Mouse (Mus musculus): ENCODE measurements around the gene Amn1.
"Not testable (repeated sequence)": the region's sequence is repeated elsewhere in the genome, so short reads cannot be mapped to it uniquely, and the experiment has no call there.

Amn1 gene

DNA sequence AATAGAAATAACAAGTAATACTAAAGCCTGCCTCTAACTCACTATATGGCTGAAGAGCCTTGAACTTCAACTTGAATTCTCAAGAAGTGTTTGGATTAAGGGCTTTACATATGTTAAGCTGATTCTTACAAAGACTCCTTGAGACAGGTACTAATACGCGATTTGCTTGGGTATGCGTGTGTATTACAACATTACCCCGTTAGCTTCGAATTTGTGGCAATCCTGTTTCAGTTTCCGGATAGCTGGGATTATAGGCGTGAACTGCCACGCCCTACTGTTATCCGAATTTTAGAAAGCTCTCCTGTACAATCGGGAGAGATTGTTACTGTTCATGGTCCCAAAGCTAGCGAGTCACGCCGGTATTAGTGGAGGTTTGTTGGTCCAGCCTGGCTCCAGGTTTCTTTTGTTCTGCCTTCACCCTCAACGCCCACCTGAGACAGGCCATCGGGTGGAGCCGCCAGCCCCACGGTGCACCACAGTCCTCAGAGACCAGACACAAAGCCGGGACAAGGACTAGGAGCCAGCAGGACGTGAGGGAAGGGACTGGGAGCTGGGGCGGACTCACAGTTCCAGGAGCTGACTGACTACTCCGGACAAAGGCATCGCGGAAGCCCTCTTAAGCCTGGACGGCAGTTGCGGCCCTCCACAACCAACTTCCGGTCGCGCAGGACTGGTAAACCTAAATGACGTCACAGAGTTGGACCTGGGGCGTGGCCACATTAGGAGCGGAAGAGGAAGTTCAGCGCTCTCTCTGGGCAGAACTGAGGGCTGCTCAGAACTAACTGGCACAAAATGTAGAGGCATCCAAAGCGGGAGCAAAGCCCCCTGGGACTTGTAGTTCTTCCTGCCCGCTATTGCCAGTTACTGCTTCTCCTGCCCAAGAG, at the start of gene Amn1:
TSS of gene Amn1 (minus strand) at position 672 of the 884 bp plus-strand sequence.
- DNase-seq (ENCODE audit: extremely low read depth, low read depth, low spot score), result peak; percentile 82

DNA sequence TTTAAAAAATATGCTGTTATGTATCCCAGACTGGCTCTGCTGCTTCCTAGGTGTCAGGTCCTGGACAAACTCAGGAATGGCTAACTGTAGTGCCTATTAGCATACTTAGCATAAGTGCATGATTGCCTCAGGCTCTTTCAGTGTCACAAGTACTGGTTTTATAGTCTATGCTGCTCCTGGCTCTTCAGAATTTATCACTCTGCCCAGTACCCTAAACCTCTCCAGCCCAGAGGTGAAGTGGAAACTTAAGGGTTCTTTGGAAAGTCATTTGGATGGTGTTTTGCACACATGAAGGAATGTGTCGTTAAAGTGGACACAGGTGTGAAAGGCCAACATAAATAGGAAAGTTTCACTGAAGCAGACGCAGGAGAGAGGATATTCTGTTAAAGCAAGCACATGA, 48.3 kb upstream of the Amn1 start:
- no peak for DNase-seq (ENCODE audit: extremely low read depth, low read depth, low spot score)

GRCm38 (mm10) chr6:149233918-149234317, 45.4 kb upstream of the Amn1 start:
- no peak for DNase-seq (ENCODE audit: extremely low read depth, low read depth, low spot score)

- no peak for DNase-seq (ENCODE audit: extremely low read depth, low read depth, low spot score)
These were observed 36.2 kb upstream of the Amn1 start for GRCm38 (mm10) chr6:149224751-149225150.

GRCm38 (mm10) chr6:149221296-149221695, 32.8 kb upstream of the Amn1 start:
- no peak for DNase-seq (ENCODE audit: extremely low read depth, low read depth, low spot score)

- no peak for DNase-seq (ENCODE audit: extremely low read depth, low read depth, low spot score)
These were observed 10.1 kb upstream of the Amn1 start for GRCm38 (mm10) chr6:149198572-149198971.

GRCm38 (mm10) chr6:149197116-149197515, 8.6 kb upstream of the Amn1 start:
- no peak for DNase-seq (ENCODE audit: extremely low read depth, low read depth, low spot score)

DNA sequence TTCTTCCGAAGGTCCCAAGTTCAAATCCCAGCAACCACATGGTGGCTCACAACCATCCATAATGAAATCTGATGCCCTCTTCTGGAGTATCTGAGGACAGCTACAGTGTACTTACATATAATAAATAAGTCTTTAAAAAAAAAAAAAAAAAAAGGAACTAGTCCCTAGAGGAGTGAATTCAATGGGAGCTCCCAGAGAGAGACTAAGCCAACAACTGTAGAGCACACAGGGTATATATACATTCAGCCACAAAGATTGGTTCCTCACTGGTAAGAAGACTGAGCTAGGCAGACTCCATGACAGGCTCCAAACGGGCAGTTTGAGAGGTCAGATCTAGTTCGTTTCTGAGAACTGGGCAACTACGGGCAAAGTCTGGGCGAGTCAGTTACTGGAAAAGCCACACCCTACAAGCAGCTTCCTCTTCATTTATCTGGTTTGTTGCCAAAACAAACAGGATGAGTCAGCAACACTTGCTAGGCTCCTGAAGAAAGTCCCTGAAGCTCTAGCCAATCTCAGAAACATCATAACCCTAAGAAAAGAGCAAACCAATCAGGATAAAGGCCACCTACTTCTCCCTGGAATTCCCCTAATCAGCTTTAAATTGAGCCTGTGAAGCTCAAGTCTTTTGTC, 4.9 kb upstream of the Amn1 start:
- DNase-seq (ENCODE audit: extremely low read depth, low read depth, low spot score), result peak; percentile 72

GRCm38 (mm10) chr6:149191951-149192350, 3.4 kb upstream of the Amn1 start:
- DNase-seq (ENCODE audit: extremely low read depth, low read depth, low spot score), result not testable (repeated sequence)

DNA sequence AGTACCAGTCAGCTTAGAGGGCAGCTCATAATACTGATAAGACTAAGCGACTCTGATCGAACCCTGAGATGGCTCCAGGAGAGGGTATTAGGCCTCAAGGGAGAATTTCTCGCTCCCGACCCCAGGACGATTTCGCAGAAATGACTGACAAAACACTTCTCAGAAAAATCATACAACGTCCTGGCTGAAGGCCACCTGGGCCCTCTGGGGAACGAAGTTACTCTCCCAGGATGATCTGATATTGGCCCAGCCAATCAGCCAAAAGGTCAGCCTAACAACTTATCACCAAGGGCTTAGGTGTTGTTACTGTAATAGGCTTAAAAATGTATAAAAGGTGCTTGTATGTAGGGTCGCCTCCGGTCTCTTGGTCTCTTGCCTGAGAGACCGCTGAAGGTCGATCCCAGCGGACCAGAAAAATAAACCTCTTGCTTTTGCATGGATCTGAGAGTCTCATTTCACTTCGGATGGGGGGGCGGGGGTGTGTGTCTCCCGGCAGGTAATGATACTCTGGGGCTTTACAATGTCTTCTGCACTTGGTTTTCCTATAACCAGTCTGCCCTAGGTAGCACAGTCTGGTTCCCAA, 919 bp upstream of the Amn1 start:
- DNase-seq (ENCODE audit: extremely low read depth, low read depth, low spot score), result no peak

DNA sequence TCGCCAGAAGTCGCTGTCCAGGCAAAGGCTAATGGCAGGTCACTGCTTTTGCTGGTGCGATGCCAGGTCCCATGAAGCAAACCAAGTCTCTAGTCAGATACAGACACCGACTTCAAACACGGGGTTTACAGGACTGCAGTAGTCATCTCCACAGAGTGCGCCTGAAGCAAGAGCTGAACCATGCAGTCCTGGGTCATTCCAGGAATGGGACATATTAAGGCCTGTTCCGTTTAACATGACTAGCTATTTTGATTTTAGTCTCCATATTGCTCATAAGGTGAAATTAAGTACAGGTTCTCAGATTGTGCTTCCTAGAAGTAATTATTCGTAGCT, 379 bp upstream of the Amn1 start:
- no peak for DNase-seq (ENCODE audit: extremely low read depth, low read depth, low spot score)

DNA sequence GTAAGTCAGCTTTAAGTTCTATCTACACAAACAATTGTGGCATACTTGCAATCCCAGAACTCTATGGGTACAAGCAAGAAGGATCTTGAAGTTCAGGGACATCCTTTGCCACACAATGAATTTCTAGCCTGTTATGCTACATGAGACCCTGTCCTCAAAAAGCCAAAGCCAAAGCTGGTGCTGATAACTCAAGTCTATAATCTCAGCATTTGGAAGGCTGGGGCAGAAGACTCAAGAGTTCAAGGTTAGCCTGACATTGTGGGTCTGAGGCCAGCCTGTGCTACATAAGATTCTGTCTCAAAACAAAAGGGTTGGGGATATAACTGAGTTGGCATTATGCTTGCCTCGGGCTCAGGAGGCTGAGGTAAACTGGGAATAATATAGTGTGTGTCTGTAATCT, 1.1 kb downstream of the Amn1 start:
- no peak for DNase-seq (ENCODE audit: extremely low read depth, low read depth, low spot score)

GRCm38 (mm10) chr6:149184007-149184406, 4.5 kb downstream of the Amn1 start:
- DNase-seq (ENCODE audit: extremely low read depth, low read depth, low spot score), result no peak

DNA sequence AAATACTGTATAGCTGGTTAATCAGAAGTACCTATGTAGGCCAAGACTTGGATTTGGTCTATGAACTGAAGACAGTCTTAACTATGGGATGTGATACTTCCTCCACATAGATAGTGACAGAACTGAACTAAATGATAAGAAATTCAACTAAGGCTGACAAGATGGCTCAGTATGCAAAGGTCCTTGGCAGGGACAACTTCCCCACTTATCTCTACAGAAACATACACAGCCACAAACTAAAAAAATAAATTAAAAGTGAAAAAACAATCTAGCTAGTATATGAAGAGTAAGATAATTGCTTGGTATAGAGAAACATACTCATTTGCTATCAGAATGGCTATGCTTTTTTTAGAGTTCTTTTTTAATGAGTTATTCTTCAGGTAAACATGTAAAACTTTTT, 9.4 kb downstream of the Amn1 start:
- DNase-seq (ENCODE audit: extremely low read depth, low read depth, low spot score), result no peak

DNA sequence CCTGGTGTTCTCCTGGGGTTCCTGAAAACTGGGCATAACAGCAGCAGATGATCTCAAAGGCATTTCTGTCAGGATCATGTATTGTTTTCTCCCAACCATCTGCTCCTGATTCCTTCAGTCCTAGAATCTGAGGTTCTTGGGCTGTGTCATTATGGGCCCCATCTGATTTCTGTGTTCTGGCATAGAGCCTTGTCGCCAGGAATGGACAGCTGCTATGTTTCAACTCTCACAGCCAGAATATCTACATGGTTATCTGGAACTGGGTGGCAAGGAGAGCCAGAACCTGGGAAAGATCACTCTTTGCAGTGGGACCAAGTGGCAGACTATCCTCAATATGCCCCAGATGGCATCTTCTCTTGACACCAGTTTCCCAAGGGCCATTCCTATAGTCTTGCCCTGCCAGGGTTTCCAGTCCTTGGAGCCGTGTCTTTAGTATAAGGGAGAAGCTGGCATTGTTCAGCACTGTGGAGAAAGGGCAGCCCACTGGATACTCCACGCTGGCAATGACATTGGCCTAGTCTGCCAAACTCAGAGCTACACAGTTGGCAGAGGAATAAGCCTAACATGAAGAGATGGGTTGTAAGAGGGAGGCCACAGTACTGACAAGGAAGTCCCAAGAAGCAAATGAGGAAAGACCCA, 13.5 kb downstream of the Amn1 start:
- no peak for DNase-seq (ENCODE audit: extremely low read depth, low read depth, low spot score)

GRCm38 (mm10) chr6:149173831-149174625, 14.5 kb downstream of the Amn1 start:
- DNase-seq (ENCODE audit: extremely low read depth, low read depth, low spot score), result no peak

GRCm38 (mm10) chr6:149169965-149170364, 18.5 kb downstream of the Amn1 start:
- not testable (repeated sequence) for DNase-seq (ENCODE audit: extremely low read depth, low read depth, low spot score)

DNA sequence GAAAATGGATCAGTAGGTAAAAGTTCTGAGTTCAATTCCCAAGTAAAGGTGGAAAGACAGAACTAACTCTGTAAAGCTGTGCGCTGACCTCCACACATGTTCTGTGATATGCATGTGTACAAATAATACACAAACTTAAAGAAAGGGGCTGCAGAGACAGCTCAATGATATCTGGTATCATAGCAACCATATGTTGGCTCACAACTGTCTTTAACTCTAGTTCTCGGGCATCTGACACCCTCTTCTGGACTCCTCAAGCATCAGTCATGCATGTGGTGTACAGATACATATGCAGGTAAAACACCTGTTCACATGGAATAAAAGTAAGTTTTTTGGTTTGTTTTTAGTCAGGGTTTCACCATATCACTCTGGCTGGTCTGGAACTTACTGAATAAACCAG, 20.1 kb downstream of the Amn1 start:
- DNase-seq (ENCODE audit: extremely low read depth, low read depth, low spot score), result no peak

GRCm38 (mm10) chr6:149167672-149168071, 20.8 kb downstream of the Amn1 start:
- no peak for DNase-seq (ENCODE audit: extremely low read depth, low read depth, low spot score)

- not testable (repeated sequence) for DNase-seq (ENCODE audit: extremely low read depth, low read depth, low spot score)
These were observed 21.5 kb downstream of the Amn1 start for GRCm38 (mm10) chr6:149167038-149167437.
